ENCODE assay signal across 8 mouse cellular contexts in the genomic region with DNA sequence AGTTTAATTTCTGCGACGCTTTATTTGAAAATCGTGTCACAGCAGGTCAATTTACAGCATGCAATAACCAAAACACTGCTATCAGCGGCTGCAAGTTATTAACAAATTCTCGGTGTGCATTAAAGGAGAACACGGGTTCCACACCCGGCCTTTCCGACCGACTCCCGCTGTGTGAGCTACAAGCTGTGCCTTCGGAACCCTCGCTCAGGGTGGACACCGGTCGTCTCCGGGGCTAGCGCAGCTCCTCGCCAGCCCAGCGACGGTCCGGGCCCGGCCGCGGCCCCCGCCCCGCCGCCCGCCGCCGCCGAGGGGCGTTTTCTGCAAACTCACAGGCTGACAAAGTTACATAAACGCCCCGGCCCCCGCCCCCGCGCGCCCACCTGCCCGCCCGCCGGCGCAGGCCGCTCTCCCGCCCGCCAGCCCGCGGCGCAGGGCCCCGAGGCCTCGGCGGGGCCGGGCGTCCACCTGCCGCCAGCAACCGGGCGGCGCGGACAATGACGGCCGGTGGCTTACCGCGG. TPM values are rescaled to one million over a fixed set of nuclear protein-coding genes. Genes with fewer than 3 reads are reported as not detected.
A peak's percentile ranks its signal among the peaks of the same experiment; 100 is the strongest.
DNase-seq lines count a peak whose midpoint lies in the region; ATAC-seq and TF ChIP-seq lines count a peak whose summit lies in the region.

No protein-coding gene starts in this region.

- H3K9ac ChIP-seq in ES-Bruce4 (ENCODE audit: low read depth, poor library complexity, severe bottlenecking), result peak overlapping the region; percentile 99
- peak overlapping the region; percentile 90 for H3K9ac ChIP-seq in forebrain, embryonic 13.5 days

- under 1% methylated on average over 60 of the region's 61 CpGs for WGBS in forebrain, embryonic 13.5 days
- 2% methylated on average over 60 of the region's 61 CpGs for WGBS in hindbrain, embryonic 10.5 days

- no peaks in the 10 kb centered on the region for H3K9me3 ChIP-seq in ES-Bruce4 (replicated peaks; ENCODE audit: control insufficient read depth, insufficient read depth, low read length, poor library complexity, severe bottlenecking)
- H3K9me3 ChIP-seq in forebrain, embryonic 13.5 days (replicated peaks), result no peaks in the 10 kb centered on the region
- H3K9me3 ChIP-seq in hindbrain, embryonic 10.5 days, result no peaks in the 10 kb centered on the region

- DNase-seq in adrenal gland, postnatal 36 days, result peak; percentile 39 to 67
- DNase-seq in hindbrain, embryonic 10.5 days (ENCODE audit: low spot score), result peak; percentile 58
- DNase-seq in layer of hippocampus, postnatal 36 days, result peak; percentile 43 to 48
- DNase-seq in lung, postnatal 36 days, result peak; percentile 39
- peak; percentile 30 for DNase-seq in spleen, adult 12 weeks (ENCODE audit: low spot score)

- no peak for TF ChIP-seq CTCF in ES-Bruce4 (IDR thresholded peaks at IDR 0.05; ENCODE audit: low read depth, low read length)

- no peak for TF ChIP-seq POLR2A in ES-Bruce4 (IDR thresholded peaks at IDR 0.05; ENCODE audit: insufficient read depth, low read length)

- no peak for TF ChIP-seq EP300 in ES-Bruce4 (IDR thresholded peaks at IDR 0.05; ENCODE audit: insufficient read depth, low read depth, low read length)

- H3K27me3 ChIP-seq in ES-Bruce4 (ENCODE audit: control insufficient read depth, insufficient read depth, low read length, poor library complexity, severe bottlenecking), result no peaks in the 10 kb centered on the region
- no peaks in the 10 kb centered on the region for H3K27me3 ChIP-seq in forebrain, embryonic 13.5 days
- no peaks in the 10 kb centered on the region for H3K27me3 ChIP-seq in hindbrain, embryonic 10.5 days (ENCODE audit: insufficient read depth, poor library complexity, severe bottlenecking)

- H3K27ac ChIP-seq in ES-Bruce4 (ENCODE audit: insufficient read depth, low read length), result no peak overlapping the region
- H3K27ac ChIP-seq in forebrain, embryonic 13.5 days, result peak overlapping the region; percentile 92
- peak overlapping the region; percentile 96 for H3K27ac ChIP-seq in hindbrain, embryonic 10.5 days

- H3K36me3 ChIP-seq in ES-Bruce4 (ENCODE audit: control insufficient read depth, insufficient read depth, low read length, poor library complexity, severe bottlenecking), result no peaks in the 10 kb centered on the region
- no peaks in the 10 kb centered on the region for H3K36me3 ChIP-seq in forebrain, embryonic 13.5 days (ENCODE audit: poor library complexity, severe bottlenecking)
- 0 out of 2 replicates have a peak, but pooled peaks cover 8% of the 10 kb centered on the region for H3K36me3 ChIP-seq in hindbrain, embryonic 10.5 days

- peak overlapping the region; percentile 66 for H3K4me2 ChIP-seq in forebrain, embryonic 13.5 days

- H3K4me1 ChIP-seq in ES-Bruce4 (ENCODE audit: control insufficient read depth, insufficient read depth, low read length), result peaks cover 5% of the 10 kb centered on the region
- peaks cover 47% of the 10 kb centered on the region for H3K4me1 ChIP-seq in forebrain, embryonic 13.5 days
- peaks cover 48% of the 10 kb centered on the region for H3K4me1 ChIP-seq in hindbrain, embryonic 10.5 days (replicated peaks)

- H3K4me3 ChIP-seq in ES-Bruce4 (ENCODE audit: low read depth, low read length), result peak overlapping the region; percentile 87
- peak overlapping the region; percentile 88 for H3K4me3 ChIP-seq in forebrain, embryonic 13.5 days
- H3K4me3 ChIP-seq in hindbrain, embryonic 10.5 days, result peak overlapping the region; percentile 84

- ATAC-seq in forebrain, embryonic 13.5 days, result no peak
- ATAC-seq in megakaryocyte progenitor cell, adult 5-6 weeks (replicated peaks; ENCODE audit: poor library complexity), result no peak

RNA-seq across cellular contexts. Expression of a gene that starts 16.0 kb away (rescaled TPM):
- polyA plus RNA-seq in ES-Bruce4 (2011; ENCODE audit: insufficient read depth, insufficient read length, low read depth, missing spikeins), result 27.5 and 31.0 TPM in 2 replicates
- 10 to 100 TPM; 76.9 to 97.4 TPM for total RNA-seq in adrenal gland, postnatal 36 days (2021)
- 22.6 and 25.1 TPM in 2 replicates for polyA plus RNA-seq in forebrain, embryonic 13.5 days (2015; fragmentation: Nextera tagmentation; extraction: Ambion mirVana)
- polyA plus RNA-seq in hindbrain, embryonic 10.5 days (2016; fragmentation: Nextera tagmentation; extraction: Ambion mirVana), result 20.8 TPM in 2 replicates
- total RNA-seq in layer of hippocampus, postnatal 36 days (2021), result 100 to 1,000 TPM; 117 to 119 TPM
- 13.8 and 22.6 TPM in 2 replicates for total RNA-seq in megakaryocyte progenitor cell, adult 5-6 weeks (2015)
- 8.4 and 9.3 TPM in 2 replicates for total RNA-seq in megakaryocyte progenitor cell, adult 5-6 weeks (2017)
